Mouse (Mus musculus): Measurements from ENCODE around the gene Anxa7. TPM values are rescaled to one million over a fixed set of nuclear protein-coding genes. Genes with fewer than 3 reads are reported as not detected.

Anxa7 gene
- 86.0 and 89.0 TPM in 2 replicates for polyA plus RNA-seq (2012; rRNA removed)

- peak; percentile 72; the same call in 1 of the 2 replicates for TF ChIP-seq POLR2A (IDR thresholded peaks at IDR 0.05; ENCODE audit: extremely low read depth, insufficient read depth, low read length)
- no peak for TF ChIP-seq CTCF (IDR thresholded peaks at IDR 0.05; ENCODE audit: extremely low read depth, insufficient read depth, low read length)
- Histone ChIP-seq H3K27ac (ENCODE audit: insufficient read depth, low read length) (peak within 1 kb of the TSS; percentile 20), H3K4me1 (ENCODE audit: control insufficient read depth, insufficient read depth, low read length) (peaks cover 2% of the 10 kb centered on the region; the same call in 1 of the 2 replicates), H3K4me3 (ENCODE audit: insufficient read depth, low read length) (peak within 1 kb of the TSS; percentile 93)
Observed at GRCm38 (mm10) chr14:20479291-20480194, at the start of gene Anxa7. Anxa7 (minus strand) TSS chr14:20480133.

DNA sequence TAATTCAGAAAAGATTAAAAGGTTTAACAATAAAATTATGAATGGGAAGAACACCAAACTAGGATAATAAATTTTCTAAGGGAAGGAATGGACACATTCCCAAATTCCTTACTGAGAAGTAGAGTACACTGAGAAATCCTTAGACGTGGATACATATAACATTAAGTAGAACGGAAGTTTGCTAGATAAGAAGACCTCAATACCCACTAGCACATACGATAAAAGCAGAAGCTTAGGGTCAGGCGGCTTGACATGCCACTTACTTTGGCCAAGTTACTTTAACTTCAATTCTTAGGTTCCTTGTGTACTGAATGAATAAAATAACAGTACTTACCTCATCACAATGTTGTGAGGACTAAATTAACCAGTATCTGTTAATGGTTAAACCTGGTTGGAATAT lies 49.7 kb upstream of the Anxa7 start:
- H3K4me3 ChIP-seq (ENCODE audit: insufficient read depth, low read length) = no peak overlapping the region
- TF ChIP-seq CTCF (IDR thresholded peaks at IDR 0.05; ENCODE audit: extremely low read depth, insufficient read depth, low read length) (no peak), POLR2A (IDR thresholded peaks at IDR 0.05; ENCODE audit: extremely low read depth, insufficient read depth, low read length) (no peak)
- H3K27ac ChIP-seq (ENCODE audit: insufficient read depth, low read length) = no peak overlapping the region

DNA sequence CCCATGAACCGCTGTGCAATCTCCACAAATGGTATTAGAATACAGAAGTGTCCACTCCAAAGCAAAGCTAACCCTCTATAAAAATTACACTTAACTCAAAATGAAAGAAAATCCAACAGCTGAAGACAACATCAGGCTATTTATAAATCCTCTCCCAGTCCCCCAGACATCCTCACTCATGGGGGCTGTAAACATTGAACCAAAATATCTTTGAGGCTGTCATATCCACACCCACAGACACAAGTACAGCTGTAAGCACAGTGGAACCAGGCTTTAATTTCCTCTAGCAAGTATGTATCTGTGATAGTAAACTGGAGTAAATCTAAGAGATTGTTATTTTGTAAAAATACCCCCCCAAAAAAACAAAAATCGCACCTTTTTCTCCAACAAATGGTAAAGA lies 40.2 kb upstream of the Anxa7 start:
- TF ChIP-seq POLR2A (IDR thresholded peaks at IDR 0.05; ENCODE audit: extremely low read depth, insufficient read depth, low read length) (no peak), CTCF (IDR thresholded peaks at IDR 0.05; ENCODE audit: extremely low read depth, insufficient read depth, low read length) (no peak)
- no peak overlapping the region for H3K4me3 ChIP-seq (ENCODE audit: insufficient read depth, low read length)
- no peak overlapping the region for H3K27ac ChIP-seq (ENCODE audit: insufficient read depth, low read length)
- no peaks in the 10 kb centered on the region for H3K4me1 ChIP-seq (ENCODE audit: control insufficient read depth, insufficient read depth, low read length)

More for the DNA sequence above, 49.7 kb upstream of the Anxa7 start:
- H3K4me1 ChIP-seq (ENCODE audit: control insufficient read depth, insufficient read depth, low read length) = no peaks in the 10 kb centered on the region

GRCm38 (mm10) chr14:20508424-20508823 lies 28.5 kb upstream of the Anxa7 start:
- H3K4me3 ChIP-seq (ENCODE audit: insufficient read depth, low read length) = no peak overlapping the region
- no peak for TF ChIP-seq POLR2A (IDR thresholded peaks at IDR 0.05; ENCODE audit: extremely low read depth, insufficient read depth, low read length)
- TF ChIP-seq CTCF (IDR thresholded peaks at IDR 0.05; ENCODE audit: extremely low read depth, insufficient read depth, low read length) = no peak
- no peaks in the 10 kb centered on the region; the same call in 1 of the 2 replicates for H3K4me1 ChIP-seq (ENCODE audit: control insufficient read depth, insufficient read depth, low read length)
- no peak overlapping the region for H3K27ac ChIP-seq (ENCODE audit: insufficient read depth, low read length)

GRCm38 (mm10) chr14:20502966-20503365 lies 23.0 kb upstream of the Anxa7 start:
- TF ChIP-seq CTCF (IDR thresholded peaks at IDR 0.05; ENCODE audit: extremely low read depth, insufficient read depth, low read length) (no peak), POLR2A (IDR thresholded peaks at IDR 0.05; ENCODE audit: extremely low read depth, insufficient read depth, low read length) (no peak)
- no peaks in the 10 kb centered on the region; the same call in 1 of the 2 replicates for H3K4me1 ChIP-seq (ENCODE audit: control insufficient read depth, insufficient read depth, low read length)
- no peak overlapping the region for H3K4me3 ChIP-seq (ENCODE audit: insufficient read depth, low read length)
- H3K27ac ChIP-seq (ENCODE audit: insufficient read depth, low read length) = no peak overlapping the region

GRCm38 (mm10) chr14:20499982-20500381 lies 20.0 kb upstream of the Anxa7 start:
- Histone ChIP-seq H3K4me3 (ENCODE audit: insufficient read depth, low read length) (no peak overlapping the region), H3K27ac (ENCODE audit: insufficient read depth, low read length) (no peak overlapping the region), H3K4me1 (ENCODE audit: control insufficient read depth, insufficient read depth, low read length) (no peaks in the 10 kb centered on the region)
- TF ChIP-seq POLR2A (IDR thresholded peaks at IDR 0.05; ENCODE audit: extremely low read depth, insufficient read depth, low read length) (no peak), CTCF (IDR thresholded peaks at IDR 0.05; ENCODE audit: extremely low read depth, insufficient read depth, low read length) (no peak)

DNA sequence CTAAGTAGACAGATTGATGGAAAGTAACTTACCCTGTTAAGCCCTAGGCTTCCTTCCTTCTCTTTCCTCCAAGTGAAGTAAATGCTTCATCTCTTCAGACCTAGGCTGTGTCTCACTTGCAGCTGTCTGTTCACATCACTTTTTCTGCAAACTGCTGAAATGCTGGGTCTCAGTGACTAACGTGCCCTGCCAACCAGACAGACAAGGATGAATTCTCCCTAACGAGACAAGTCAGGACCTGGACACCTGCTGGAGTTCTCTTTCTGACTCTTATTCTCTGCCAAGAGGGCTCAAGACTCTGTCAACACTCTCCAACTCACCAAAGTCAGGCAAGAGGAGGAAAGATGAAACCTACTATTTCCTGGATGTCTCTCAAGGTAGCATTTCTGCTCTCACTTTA lies 16.7 kb upstream of the Anxa7 start, which contains the start of gene Mss51:
Mss51 (minus strand) TSS at position 299 of the 400 bp plus-strand sequence.
- Histone ChIP-seq H3K4me1 (ENCODE audit: control insufficient read depth, insufficient read depth, low read length) (no peaks in the 10 kb centered on the region), H3K27ac (ENCODE audit: insufficient read depth, low read length) (no peak within 1 kb of the TSS), H3K4me3 (ENCODE audit: insufficient read depth, low read length) (no peak within 1 kb of the TSS)
- no peak for TF ChIP-seq POLR2A (IDR thresholded peaks at IDR 0.05; ENCODE audit: extremely low read depth, insufficient read depth, low read length)
- no peak for TF ChIP-seq CTCF (IDR thresholded peaks at IDR 0.05; ENCODE audit: extremely low read depth, insufficient read depth, low read length)

DNA sequence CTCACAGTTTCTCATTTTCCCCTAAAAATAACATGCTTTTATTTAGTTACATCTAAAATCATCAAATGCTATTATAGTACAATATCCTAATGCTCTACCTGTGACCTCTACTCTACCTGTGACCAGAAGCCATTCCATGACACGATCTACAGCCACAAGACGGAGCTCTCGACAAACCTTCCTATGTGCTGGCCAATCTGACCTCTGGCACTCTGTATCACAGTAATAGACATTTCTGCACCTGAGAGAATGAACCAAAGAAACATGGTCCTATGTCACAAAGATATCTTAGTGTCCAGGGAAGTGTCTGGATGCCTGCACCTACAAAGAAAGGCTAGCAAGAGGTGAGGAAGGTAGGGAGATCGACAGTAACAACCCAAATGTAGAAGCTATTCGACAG lies 6.1 kb upstream of the Anxa7 start:
- Histone ChIP-seq H3K4me1 (ENCODE audit: control insufficient read depth, insufficient read depth, low read length) (no peaks in the 10 kb centered on the region), H3K4me3 (ENCODE audit: insufficient read depth, low read length) (no peak overlapping the region), H3K27ac (ENCODE audit: insufficient read depth, low read length) (no peak overlapping the region)
- TF ChIP-seq CTCF (IDR thresholded peaks at IDR 0.05; ENCODE audit: extremely low read depth, insufficient read depth, low read length) (no peak), POLR2A (IDR thresholded peaks at IDR 0.05; ENCODE audit: extremely low read depth, insufficient read depth, low read length) (no peak)

- H3K4me1 ChIP-seq (ENCODE audit: control insufficient read depth, insufficient read depth, low read length) = peaks cover 2% of the 10 kb centered on the region; the same call in 1 of the 2 replicates
- no peak for TF ChIP-seq POLR2A (IDR thresholded peaks at IDR 0.05; ENCODE audit: extremely low read depth, insufficient read depth, low read length)
- TF ChIP-seq CTCF (IDR thresholded peaks at IDR 0.05; ENCODE audit: extremely low read depth, insufficient read depth, low read length) = no peak
Observed at GRCm38 (mm10) chr14:20482051-20482751, 2.3 kb upstream of the Anxa7 start.

More at GRCm38 (mm10) chr14:20482051-20482751, 2.3 kb upstream of the Anxa7 start:
- Histone ChIP-seq H3K4me3 (ENCODE audit: insufficient read depth, low read length) (no peak overlapping the region), H3K27ac (ENCODE audit: insufficient read depth, low read length) (no peak overlapping the region)

Data from cortical plate, adult 2 months (tissue).